Mouse (Mus musculus) limb, embryonic 13.5 days (tissue): ENCODE measurements around the gene Gk5. TPM values are rescaled to one million over a fixed set of nuclear protein-coding genes. Genes with fewer than 3 reads are reported as not detected.
"Not testable (repeated sequence)": the region's sequence is repeated elsewhere in the genome, so short reads cannot be mapped to it uniquely, and the experiment has no call there.

ENCODE experiments used
- ATAC-seq: fragments of 200-750 bp; cut with Nextera tagmentation; 2 replicates; pipeline ENCODE4 v1.8.0; 2017; ENCODE audit warnings: low read depth, moderate number of reproducible peaks, moderate TSS enrichment; ENCODE audit not compliant: low FRiP score
- H3K27ac ChIP-seq: fragments of 300-500 bp; sonication (generic); 2 replicates; pipeline ENCODE4 v1.5.1; 2015; ENCODE audit warnings: inconsistent platforms, mild to moderate bottlenecking, moderate library complexity
- H3K27me3 ChIP-seq: fragments of 300-500 bp; sonication (generic); 2 replicates; pipeline ENCODE4 v1.6.1; 2015; ENCODE audit warnings: mild to moderate bottlenecking, inconsistent platforms
- H3K36me3 ChIP-seq: fragments of 300-500 bp; sonication (generic); 2 replicates; pipeline ENCODE4 v1.6.1; 2015; ENCODE audit warnings: inconsistent platforms, mild to moderate bottlenecking, moderate library complexity
- H3K4me1 ChIP-seq: fragments of 300-500 bp; sonication (generic); 2 replicates; pipeline ENCODE4 v1.6.1; 2015; ENCODE audit warnings: inconsistent platforms
- H3K4me2 ChIP-seq: fragments of 300-500 bp; sonication (generic); replicated peaks from 2 replicates; pipeline ENCODE4 v1.6.1; 2015; ENCODE audit warnings: inconsistent platforms, mild to moderate bottlenecking, moderate library complexity
- H3K4me3 ChIP-seq: fragments of 300-500 bp; sonication (generic); 2 replicates; pipeline ENCODE4 v1.5.1; 2015; ENCODE audit warnings: moderate library complexity, mild to moderate bottlenecking, inconsistent platforms
- H3K9ac ChIP-seq: fragments of 300-500 bp; sonication (generic); 2 replicates; pipeline ENCODE4 v1.6.1; 2015; ENCODE audit warnings: mild to moderate bottlenecking, inconsistent platforms
- H3K9me3 ChIP-seq: fragments of 300-500 bp; sonication (generic); 2 replicates; pipeline ENCODE4 v1.6.1; 2016; ENCODE audit warnings: inconsistent platforms
- WGBS: fragments of 180-500 bp; shearing (Covaris S2); methylation state at CpG from one replicate; pipeline ENCODE4 v1.1.7; 2015; 5-methylcytosine and 5-hydroxymethylcytosine counted together
- polyA plus RNA-seq: library from polyadenylated mRNA; unstranded; fragments of >200 nt; fragmentation: Nextera tagmentation; extraction: Ambion mirVana; gene quantifications from 2 replicates; pipeline ENCODE4 v1.2.1, GENCODE M21; 2015

The Gk5 gene
- 6.2 and 6.3 TPM in 2 replicates for polyA plus RNA-seq

DNA sequence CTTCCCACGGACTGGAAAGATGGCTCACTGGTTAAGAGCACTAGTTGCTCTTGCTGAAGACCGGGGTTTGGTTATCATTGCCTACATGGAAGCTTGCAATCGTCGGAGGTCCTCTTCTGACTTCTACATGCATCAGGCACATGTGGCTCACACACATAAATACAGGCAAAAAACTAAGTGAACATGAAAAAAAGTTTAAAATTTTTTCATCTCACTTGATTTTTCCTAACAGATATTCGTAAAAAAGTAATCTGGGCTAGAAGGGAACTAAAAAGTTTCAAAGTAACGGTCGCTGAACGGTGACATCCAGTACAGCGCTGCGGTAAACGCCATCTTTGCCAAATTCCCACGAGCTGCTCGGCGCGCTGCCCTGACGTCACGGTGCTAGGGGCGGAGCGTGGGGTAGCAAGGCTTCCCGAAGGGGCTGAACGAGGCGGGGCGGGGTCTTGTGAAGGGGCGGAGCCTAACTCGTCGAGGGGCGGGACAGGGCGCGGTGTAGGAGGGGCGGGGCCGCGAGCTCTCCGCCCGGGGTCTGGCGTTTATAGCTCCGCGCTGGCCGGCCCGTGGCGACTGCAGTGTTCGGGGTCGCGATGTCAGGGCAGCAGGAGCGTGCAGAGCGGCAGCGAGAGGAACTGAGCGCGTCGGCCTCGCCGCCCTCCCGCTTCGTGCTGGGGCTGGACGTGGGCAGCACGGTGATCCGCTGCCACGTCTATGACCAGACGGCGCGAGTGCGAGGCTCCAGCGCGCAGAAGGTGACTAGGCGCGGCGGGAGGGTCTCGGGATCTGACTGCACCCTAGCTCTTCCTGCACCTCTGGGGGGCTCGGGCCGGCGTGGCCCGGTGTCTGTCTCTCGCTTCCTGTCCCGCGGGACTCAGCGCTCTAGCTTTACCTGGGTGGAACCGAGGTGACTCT lies at the start of gene Gk5:
Gene Gk5, plus strand, starts transcription at position 502 of the 912 bp plus-strand sequence.
- H3K9ac ChIP-seq: peak within 1 kb of the TSS; percentile 82
- H3K9me3 ChIP-seq: no peaks in the 10 kb centered on the region
- H3K27me3 ChIP-seq: no peaks in the 10 kb centered on the region
- peak; percentile 97 for ATAC-seq
- no peaks in the 10 kb centered on the region for H3K36me3 ChIP-seq
- peak within 1 kb of the TSS; percentile 70 for H3K4me3 ChIP-seq
- WGBS: under 1% methylated on average over 76 of the region's 76 CpGs
- H3K4me2 ChIP-seq: peak within 1 kb of the TSS; percentile 77
- H3K27ac ChIP-seq: no peak within 1 kb of the TSS
- 0 out of 2 replicates have a peak, but pooled peaks cover 2% of the 10 kb centered on the region for H3K4me1 ChIP-seq

DNA sequence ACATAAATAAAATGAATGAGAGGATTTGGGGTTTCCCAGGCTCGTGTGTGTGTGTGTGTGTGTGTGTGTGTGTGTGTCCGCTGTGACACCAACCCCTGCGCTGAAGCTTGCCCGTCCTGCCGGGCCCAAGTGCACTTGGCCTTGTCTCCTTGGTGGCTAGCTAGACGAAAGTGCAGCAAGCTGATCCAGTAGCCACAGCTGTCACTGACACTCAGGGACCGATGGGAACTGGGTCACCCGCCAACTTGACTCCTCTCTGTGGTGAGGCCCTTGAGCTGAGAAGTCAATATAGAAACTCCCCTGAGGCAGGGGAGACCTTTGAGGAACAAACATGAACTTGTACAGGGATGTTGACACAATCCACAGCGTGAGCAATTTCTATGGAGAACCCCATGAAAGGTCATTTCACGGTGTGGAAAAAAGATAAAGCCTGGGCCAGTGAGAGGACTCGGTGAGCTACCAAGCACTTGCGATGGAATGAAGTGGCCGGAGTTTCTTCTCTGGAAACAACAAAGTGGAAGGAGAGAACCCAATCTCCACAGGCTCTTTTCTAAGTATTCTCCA lies 40.3 kb upstream of the Gk5 start:
- WGBS: 91% methylated on average over 13 of the region's 13 CpGs
- Histone ChIP-seq H3K27ac (no peak overlapping the region), H3K9me3 (no peaks in the 10 kb centered on the region), H3K36me3 (no peaks in the 10 kb centered on the region), H3K4me1 (no peaks in the 10 kb centered on the region), H3K4me3 (no peak overlapping the region), H3K27me3 (no peaks in the 10 kb centered on the region), H3K9ac (no peak overlapping the region), H3K4me2 (no peak overlapping the region)
- no peak for ATAC-seq

DNA sequence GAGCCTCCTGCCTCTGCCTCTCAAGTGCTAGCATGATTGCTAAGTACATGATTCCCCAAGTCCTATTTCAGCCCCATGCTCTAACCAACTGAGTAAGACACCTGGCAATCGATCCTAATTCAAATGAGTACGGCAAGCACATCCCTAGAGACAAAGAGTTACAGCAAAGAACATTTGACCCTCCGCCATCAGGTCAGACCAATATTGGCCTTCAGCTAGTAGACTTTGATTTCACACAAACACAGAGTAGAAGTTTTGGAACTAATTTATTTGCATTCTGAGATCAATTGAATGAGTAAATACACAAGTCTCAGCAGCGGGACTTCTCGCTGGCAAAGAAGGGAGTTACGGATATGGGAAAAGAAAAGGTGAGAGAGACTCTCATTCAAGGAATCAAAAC lies 33.9 kb upstream of the Gk5 start:
- Histone ChIP-seq H3K9ac (no peak overlapping the region), H3K27ac (no peak overlapping the region), H3K4me2 (no peak overlapping the region), H3K4me1 (no peaks in the 10 kb centered on the region), H3K4me3 (no peak overlapping the region), H3K36me3 (no peaks in the 10 kb centered on the region), H3K9me3 (no peaks in the 10 kb centered on the region), H3K27me3 (no peaks in the 10 kb centered on the region)
- 92% methylated on average over 6 of the region's 6 CpGs for WGBS
- ATAC-seq: no peak

DNA sequence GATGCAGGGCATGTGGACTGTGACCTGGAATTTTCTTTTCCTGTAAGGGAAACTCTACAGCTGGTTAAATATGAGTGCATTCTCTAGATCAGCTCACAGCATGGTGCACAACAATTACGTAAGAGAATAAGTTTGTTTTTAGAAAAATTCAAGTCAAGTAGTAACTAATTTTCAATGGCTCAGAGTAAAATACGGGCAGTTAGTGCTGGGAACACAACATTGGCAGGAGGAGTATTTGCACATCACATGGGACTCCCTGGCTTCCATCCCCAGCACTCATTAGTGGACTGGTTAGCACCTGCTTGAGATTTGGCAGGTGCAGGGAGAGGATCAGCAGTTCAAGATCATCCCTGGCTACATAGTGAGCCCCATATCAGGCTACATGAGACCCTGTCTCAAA lies 31.5 kb upstream of the Gk5 start:
- Histone ChIP-seq H3K4me2 (no peak overlapping the region), H3K4me1 (no peaks in the 10 kb centered on the region), H3K36me3 (no peaks in the 10 kb centered on the region), H3K27me3 (no peaks in the 10 kb centered on the region), H3K4me3 (no peak overlapping the region), H3K9ac (no peak overlapping the region), H3K27ac (no peak overlapping the region), H3K9me3 (no peaks in the 10 kb centered on the region)
- no peak for ATAC-seq
- WGBS: 85% methylated on average over 2 of the region's 2 CpGs

DNA sequence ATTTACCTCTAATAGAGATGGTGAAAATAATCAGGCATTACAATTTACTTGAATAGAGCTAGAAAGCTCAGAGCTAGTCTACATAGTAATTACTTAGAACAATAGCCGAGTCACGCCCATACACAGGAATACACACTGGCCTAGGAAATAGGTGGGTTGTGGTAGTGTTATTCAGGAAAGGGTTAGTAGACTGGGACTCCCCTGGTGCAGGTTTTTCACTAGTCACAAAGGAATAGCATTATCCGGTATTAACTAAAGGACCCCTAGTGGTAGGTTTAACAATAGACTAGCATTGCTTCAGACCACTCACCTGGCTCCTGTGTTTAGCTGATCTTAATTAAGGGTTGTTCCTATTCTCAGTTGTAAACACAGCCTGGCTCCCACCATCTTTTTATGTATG lies 30.7 kb upstream of the Gk5 start:
- not testable (repeated sequence) for H3K27ac ChIP-seq, H3K9ac ChIP-seq, H3K36me3 ChIP-seq, H3K4me2 ChIP-seq, H3K4me3 ChIP-seq, H3K4me1 ChIP-seq, H3K9me3 ChIP-seq, ATAC-seq, H3K27me3 ChIP-seq
- 83% methylated on average over 3 of the region's 3 CpGs for WGBS

DNA sequence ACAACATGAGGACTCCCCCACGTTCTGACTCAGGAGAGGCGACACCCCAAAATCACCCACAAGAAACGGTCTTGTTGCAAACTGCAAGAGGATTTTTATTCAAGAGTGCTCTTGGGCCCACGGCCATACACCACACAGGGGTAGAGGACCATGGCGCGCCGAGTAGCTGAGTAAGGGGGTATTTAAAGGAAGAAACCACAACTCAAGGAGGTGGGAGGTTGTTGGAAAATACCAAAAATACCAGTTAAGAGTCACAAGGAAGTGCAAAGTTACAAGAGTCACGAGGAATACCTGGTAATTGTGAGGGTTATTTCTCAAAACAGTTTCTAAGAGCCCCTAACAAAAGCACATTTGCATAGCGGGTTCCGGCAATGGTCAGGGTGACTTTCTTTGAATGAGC lies 26.5 kb upstream of the Gk5 start:
- H3K4me1 ChIP-seq, H3K27ac ChIP-seq, H3K27me3 ChIP-seq, H3K9ac ChIP-seq, H3K4me2 ChIP-seq, ATAC-seq, H3K36me3 ChIP-seq, H3K4me3 ChIP-seq: not testable (repeated sequence)
- peaks cover 13% of the 10 kb centered on the region for H3K9me3 ChIP-seq
- WGBS: 87% methylated on average over 10 of the region's 10 CpGs

DNA sequence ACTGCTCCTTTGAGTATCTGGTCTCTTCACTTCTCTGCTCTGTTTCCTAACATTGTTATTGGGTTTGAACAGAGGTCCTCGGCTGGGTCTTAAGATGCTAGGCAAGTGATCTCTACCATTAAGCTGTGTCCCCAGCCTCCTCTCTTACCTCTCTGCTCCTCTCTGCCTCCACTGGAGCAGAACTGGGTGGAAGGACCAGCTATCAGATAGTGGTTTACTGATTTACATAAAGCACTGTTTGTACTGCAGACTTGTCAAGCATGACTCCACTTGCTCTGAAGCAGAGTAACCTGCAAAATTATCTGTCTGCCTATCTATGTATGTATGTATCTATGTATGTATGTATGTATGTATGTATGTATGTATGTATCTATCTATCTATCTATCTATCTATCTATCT lies 25.9 kb upstream of the Gk5 start:
- Histone ChIP-seq H3K9ac (no peak overlapping the region), H3K36me3 (no peaks in the 10 kb centered on the region), H3K4me2 (no peak overlapping the region), H3K27me3 (no peaks in the 10 kb centered on the region), H3K4me1 (no peaks in the 10 kb centered on the region), H3K27ac (no peak overlapping the region), H3K4me3 (no peak overlapping the region), H3K9me3 (peaks cover 13% of the 10 kb centered on the region)
- ATAC-seq: no peak
- 88% methylated on average over 1 of the region's 1 CpGs for WGBS

DNA sequence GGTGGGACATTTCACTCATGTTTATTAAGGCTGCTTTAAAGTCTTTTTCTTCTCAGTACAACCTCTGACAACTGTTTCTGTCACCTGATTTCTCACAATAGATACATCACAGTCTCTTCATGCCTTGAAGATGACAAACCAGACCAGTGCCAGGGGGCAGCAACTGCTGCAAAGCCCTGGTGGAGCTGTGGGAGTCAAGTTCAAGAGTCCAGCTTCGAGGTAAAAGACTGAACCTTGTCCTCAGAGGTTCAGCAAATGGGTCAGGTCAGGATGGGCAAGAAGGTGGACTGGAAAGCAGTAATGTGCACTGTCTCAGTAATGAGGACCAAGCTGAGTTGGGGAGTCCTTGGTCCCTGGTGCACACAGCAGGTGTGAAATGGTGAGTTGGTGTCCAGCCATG lies 24.8 kb upstream of the Gk5 start:
- WGBS: 56% methylated on average over 1 of the region's 1 CpGs
- H3K9ac ChIP-seq: no peak overlapping the region
- no peaks in the 10 kb centered on the region for H3K27me3 ChIP-seq
- H3K27ac ChIP-seq: no peak overlapping the region
- no peak for ATAC-seq
- H3K9me3 ChIP-seq: peaks cover 19% of the 10 kb centered on the region
- no peak overlapping the region for H3K4me3 ChIP-seq
- H3K36me3 ChIP-seq: no peaks in the 10 kb centered on the region
- H3K4me2 ChIP-seq: no peak overlapping the region
- H3K4me1 ChIP-seq: no peaks in the 10 kb centered on the region

DNA sequence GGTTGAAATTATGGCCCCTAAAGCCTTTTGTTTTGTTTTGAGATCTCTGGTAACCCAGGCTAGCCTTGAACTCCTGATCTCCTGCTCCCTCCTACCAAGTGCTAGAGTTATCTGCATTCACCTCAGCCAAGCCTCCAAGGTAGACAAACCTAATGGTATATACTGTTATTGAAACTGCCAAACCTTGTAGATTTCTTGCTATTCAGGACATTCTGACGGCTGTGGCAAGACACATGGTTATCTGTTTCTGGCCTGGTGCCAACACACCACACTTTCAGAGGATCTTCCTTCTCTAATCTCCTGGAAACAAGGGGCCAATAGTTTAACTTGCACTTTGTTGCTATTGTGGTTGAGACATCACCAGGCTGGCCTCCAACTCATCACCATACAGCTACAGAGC lies 24.0 kb upstream of the Gk5 start:
- H3K9me3 ChIP-seq: peaks cover 28% of the 10 kb centered on the region
- no peak overlapping the region for H3K27ac ChIP-seq
- no peaks in the 10 kb centered on the region for H3K36me3 ChIP-seq
- H3K27me3 ChIP-seq: no peaks in the 10 kb centered on the region
- no peak overlapping the region for H3K4me2 ChIP-seq
- ATAC-seq: no peak
- no peak overlapping the region for H3K9ac ChIP-seq
- no peak overlapping the region for H3K4me3 ChIP-seq
- no peaks in the 10 kb centered on the region for H3K4me1 ChIP-seq
- WGBS: 82% methylated on average over 1 of the region's 1 CpGs

DNA sequence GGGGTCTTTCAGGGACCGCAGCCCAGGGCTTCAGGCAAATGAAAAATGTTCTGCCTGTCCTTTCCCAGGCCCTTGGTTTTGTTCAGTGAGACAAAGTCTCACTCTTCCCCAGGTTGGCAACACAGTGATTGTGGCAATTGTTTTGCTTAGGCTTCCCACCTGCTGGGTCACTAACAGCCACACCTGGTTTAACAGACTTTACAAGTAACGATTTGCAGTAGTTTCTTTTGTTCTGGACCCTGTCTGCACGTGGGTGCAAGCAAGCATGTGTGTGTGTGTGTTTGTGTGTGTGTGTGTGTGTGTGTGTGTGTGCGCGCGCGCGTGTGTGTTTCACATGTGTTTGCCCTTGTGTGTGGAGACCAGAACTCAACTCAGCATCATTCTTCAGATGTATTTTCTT lies 16.3 kb upstream of the Gk5 start:
- WGBS: 77% methylated on average over 8 of the region's 8 CpGs

DNA sequence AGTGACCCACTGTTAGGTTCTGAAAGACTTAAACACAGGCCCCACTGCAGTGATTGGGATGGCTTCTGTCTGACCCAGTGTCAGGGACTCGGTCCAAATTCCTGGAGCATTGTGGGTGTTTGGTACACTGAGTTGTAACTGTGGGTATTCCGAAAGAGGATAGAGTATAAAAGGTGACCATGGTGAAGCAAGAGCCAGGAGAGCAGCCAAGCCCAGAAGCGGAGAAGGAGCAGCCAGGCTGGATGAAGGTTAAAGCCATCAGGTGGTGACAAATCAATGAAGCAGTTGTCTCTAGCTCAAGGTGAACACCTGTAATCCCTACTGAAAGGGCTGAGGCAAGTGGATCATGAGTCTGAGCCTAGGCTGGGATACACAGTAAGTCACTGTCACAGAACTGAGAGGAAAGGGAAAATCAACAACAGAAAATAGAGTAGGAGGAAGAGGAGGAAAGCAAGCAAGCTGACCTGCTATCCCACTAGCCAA lies 6.2 kb upstream of the Gk5 start:
- no peak for ATAC-seq
- no peak overlapping the region for H3K4me2 ChIP-seq
- no peaks in the 10 kb centered on the region for H3K9me3 ChIP-seq
- no peak overlapping the region for H3K9ac ChIP-seq
- no peak overlapping the region for H3K27ac ChIP-seq
- no peak overlapping the region for H3K4me3 ChIP-seq
- no peaks in the 10 kb centered on the region for H3K36me3 ChIP-seq
- 93% methylated on average over 3 of the region's 3 CpGs for WGBS
- no peaks in the 10 kb centered on the region for H3K27me3 ChIP-seq
- H3K4me1 ChIP-seq: no peaks in the 10 kb centered on the region

More for the DNA sequence above, 16.3 kb upstream of the Gk5 start:
- no peaks in the 10 kb centered on the region for H3K27me3 ChIP-seq
- ATAC-seq: no peak
- no peaks in the 10 kb centered on the region for H3K4me1 ChIP-seq
- no peak overlapping the region for H3K27ac ChIP-seq
- no peaks in the 10 kb centered on the region for H3K36me3 ChIP-seq
- H3K9ac ChIP-seq: no peak overlapping the region
- peaks cover 15% of the 10 kb centered on the region for H3K9me3 ChIP-seq
- no peak overlapping the region for H3K4me2 ChIP-seq
- H3K4me3 ChIP-seq: no peak overlapping the region

DNA sequence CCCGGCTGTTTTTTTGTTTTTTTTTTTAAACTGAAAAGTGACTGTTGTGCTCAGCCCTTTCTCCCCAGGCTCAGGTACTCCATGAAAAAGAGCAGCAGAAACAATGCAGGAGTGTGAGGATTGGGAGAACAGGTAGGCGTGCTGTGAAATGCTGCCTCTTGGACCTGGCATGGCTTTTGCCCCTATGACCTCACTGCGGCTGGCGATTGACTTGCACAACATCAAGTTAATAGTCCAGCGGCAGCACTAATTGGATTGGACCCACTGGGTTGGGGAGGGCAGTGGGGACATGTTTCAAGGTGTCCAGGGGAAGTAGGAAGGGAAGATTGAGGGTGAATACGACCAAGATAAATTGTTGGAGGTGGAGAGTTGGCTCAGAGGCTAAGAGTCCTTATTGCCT lies 2.4 kb upstream of the Gk5 start:
- H3K4me3 ChIP-seq: no peak overlapping the region
- no peak overlapping the region for H3K9ac ChIP-seq
- no peak for ATAC-seq
- no peak overlapping the region for H3K27ac ChIP-seq
- H3K4me1 ChIP-seq: 0 out of 2 replicates have a peak, but pooled peaks cover 2% of the 10 kb centered on the region
- no peaks in the 10 kb centered on the region for H3K9me3 ChIP-seq
- WGBS: 88% methylated on average over 6 of the region's 6 CpGs
- no peak overlapping the region for H3K4me2 ChIP-seq
- no peaks in the 10 kb centered on the region for H3K27me3 ChIP-seq
- H3K36me3 ChIP-seq: no peaks in the 10 kb centered on the region
